Mouse (Mus musculus) left cerebral cortex, adult 8-10 months (tissue): ENCODE results near the gene Gm49395. TPM values are rescaled to one million over a fixed set of nuclear protein-coding genes. Genes with fewer than 3 reads are reported as not detected.

ENCODE experiments used
- DNase-seq, 2 experiments: peaks; one replicate each; pipeline ENCODE4 v3.0.0; 2022; ENCODE audit warnings: low spot score in 2 of 2
- total RNA-seq, 4 experiments: library from RNA; stranded (reverse); gene quantifications; 2 replicates each; pipeline ENCODE4 v1.2.4; 2022

Gm49395 gene
- 1 to 10 TPM; 2.0 to 4.1 (median 3.9) TPM for total RNA-seq

DNA sequence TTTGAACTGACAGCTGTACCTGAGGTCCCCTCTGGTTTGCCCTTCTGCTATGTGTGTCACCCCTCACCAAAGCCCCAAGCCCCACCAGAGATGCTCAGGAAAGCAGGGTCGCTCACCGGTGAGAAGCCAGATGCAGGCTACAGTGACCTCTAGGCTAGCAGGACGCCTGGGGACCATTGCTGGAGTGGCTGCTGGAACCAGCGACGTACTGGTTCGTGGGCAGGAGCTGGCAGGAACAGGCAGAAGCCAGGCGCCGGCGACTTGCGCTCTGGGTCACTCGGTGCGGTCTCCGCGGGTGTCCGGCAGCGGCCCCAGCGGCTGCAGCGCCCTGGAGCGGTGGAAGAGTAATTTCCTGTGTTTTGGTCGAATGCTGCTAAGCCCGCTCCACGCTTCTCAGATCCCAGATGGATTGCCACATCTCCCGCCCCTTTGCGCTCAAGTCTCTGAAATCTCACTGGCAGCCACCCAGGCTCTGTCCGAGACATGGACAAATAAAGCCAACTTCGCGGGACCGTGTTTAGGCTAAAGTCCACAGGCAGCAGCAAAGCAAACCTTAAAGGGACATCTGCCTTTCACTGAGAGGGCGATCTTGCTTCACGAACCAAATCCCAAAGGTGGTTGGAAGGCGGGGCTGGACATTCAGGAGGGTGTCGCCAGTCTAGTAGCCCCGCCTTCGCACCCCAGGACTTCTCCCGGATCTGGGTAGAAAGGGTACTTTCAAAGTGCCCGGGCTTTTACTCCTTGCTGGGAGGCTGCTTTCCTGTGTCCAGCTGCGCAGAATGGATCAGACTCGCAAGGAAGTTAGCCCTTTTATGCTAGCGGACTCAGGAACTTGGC, at the start of gene Gm49395, which contains the start of gene Itga1:
Gene Gm49395, minus strand, starts transcription at position 567 of the 837 bp plus-strand sequence.
Gene Itga1, minus strand, starts transcription at position 610 of the 837 bp plus-strand sequence.
- peak; percentile 11 to 13 for DNase-seq

DNA sequence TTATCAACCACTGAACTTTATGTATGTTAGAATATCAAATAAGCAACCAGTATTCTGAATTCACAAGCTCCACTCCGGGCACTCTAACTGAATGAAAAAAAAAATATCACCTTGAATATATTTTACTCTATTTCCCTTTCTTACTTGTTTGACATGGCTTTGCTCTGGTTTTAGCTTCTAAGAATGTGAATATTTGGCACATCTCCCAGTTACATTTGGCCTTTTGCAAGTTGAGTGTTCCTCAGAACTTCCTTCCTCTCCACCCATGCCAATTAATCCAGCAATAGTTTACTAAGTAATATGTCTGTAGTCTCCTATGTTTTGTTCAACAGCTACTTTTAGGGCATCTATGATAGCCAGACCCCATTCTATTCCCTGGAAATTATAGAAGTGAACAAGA, 48.9 kb upstream of the Gm49395 start:
- no peak for DNase-seq

DNA sequence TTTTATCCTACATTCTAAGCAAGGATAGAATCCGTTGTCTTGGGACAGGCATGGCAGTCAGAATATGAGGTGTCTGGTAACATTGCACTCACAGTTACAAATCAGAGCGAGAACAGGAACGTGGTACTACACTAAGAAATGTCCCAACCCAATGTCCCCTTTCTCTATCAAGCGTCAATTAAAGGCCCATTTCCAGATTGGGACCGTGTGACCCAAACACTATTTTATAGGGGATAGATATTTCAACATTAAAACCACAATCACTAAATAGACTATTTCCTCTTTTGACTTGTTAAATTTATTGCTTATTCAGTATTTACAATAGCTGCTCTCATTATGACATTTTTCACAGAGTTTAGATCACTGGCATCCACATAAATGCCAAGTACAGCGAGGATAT, 48.1 kb upstream of the Gm49395 start:
- no peak for DNase-seq

DNA sequence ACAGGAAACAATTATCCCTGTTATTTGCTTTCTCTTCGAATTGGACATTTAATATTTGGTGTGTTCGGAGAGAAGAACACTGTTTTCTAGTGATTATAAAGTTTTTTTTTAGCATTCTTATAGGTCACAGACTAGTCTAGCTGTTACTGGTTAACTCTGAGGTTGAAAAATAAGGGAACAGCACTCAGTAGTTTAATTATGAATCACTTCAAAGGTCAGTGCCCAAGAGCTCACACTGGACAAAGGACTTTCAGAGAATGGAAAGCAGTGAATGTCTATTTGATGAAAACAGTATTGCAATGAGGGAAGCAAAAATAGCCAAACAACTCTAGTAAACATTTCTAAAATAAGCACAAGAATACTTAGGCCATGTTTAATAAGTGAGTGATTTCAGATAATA, 41.9 kb upstream of the Gm49395 start:
- DNase-seq, result no peak

GRCm38 (mm10) chr13:115142066-115142465, 40.3 kb upstream of the Gm49395 start:
- no peak for DNase-seq

DNA sequence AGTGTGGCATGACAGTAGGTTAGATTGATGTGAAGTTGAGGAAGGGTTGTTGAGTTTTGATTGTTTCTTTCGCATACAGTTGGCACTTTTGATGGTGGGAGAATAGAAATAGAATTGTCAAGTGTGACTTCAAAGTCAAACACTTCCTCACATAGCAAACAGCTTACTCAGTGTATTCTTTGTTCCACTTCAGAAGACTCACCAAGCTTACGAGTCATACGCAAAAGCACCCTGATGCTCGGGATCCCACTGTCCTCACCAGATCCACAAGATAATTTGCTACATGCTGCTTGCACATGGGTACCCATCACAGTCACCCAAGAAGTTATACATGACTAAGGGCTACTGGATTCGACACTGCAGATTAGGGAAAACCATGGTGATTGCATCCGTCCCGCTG, 36.8 kb upstream of the Gm49395 start:
- no peak for DNase-seq

DNA sequence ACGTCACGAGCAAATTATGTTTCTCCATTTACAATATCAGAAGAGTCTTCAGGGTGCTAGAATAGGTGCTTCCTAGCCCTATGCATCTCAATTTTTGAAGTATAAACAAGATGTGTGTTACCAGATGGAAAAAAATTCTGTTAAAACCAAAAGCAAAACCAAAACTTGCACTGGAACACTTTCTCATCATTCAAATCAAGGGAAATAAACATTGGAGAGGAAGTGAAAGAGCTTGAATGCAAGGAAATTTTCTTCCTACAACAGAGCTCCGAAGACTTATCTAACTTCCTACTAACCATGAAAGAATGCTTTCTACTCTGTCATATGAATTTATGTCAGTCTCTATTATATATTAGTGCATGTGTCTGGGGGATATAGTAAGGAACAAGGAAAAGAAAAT, 35.0 kb upstream of the Gm49395 start:
- no peak for DNase-seq

DNA sequence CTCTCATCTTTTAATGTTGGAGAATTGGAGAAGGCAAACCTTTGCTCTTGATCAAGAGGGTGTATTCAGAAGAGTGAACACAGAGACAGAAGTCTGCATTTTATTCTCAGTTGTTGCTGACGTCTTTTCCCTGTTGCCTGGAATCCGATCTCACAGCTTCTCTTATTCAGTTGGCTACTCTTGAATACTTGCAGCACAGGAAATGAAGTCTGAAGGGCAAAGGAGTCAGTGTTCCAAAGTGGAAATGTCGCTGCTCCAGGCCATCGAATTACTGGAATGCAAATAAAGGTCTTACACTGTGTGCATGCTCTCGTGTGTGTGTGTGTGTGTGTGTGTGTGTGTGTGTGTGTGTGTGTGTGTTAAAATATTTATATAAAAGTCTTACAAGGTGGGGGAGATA, 30.7 kb upstream of the Gm49395 start:
- DNase-seq, result no peak

DNA sequence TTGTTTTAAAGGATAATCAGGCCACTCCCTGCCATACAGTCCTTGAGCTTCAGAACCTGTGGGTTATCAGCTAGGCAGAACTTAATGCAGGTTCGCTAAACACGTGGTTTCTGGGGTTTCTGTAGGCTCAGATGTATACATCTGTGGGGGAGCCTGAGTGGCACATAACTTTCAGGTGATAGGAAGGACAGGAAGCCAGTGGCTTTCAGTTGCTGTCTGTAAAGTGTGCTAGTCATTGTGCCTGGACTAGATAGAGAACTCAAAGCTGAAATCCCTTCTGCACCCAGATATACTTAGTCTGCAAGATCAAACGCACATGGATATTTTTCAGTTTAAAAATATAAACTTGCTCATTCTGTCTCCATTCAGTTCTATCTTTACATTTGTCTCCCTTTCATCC, 29.7 kb upstream of the Gm49395 start:
- DNase-seq, result no peak

DNA sequence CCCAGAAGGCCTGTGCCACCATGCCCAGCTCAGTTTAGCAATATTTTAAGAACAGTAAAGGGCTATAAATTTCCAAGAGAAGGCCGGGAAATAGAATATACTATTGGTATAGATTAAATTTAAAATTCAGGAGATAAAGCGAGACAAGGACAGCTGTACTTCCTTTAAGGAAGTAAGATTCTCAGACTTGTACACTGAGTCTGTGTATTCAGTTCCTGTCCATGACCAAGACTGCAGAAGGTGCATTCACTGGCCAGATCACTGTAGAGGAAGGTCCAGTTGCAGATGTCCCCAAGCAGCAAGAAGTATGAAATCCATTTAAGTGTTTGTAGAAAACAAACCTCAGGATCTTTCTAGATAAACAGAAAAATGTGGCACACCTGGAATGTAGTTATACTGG, 28.3 kb upstream of the Gm49395 start:
- no peak for DNase-seq

- no peak for DNase-seq
Observed at GRCm38 (mm10) chr13:115127826-115128225, 26.1 kb upstream of the Gm49395 start.

GRCm38 (mm10) chr13:115126534-115126933, 24.8 kb upstream of the Gm49395 start:
- no peak for DNase-seq

- no peak for DNase-seq
Observed at GRCm38 (mm10) chr13:115125130-115125529, 23.4 kb upstream of the Gm49395 start.

DNA sequence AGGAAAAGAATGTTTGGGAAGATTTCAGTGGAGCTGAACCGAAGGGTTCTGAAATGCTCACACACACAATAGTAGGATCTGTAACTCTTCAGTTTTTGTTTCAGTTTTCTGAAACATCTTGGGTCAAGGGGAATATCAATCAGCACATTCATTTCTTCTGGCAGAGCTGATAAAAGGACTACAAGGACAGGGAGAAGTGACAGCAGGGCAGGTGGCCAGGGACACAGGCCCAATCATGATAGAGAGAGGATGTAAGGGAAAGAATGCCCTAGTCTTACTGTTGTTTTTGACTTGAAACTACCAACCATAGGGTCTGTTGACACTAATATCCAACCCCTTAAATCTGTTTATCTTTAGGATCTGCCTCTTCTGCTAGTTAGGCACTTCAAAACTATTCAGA, 22.8 kb upstream of the Gm49395 start:
- no peak for DNase-seq

- DNase-seq, result no peak
Observed at GRCm38 (mm10) chr13:115118756-115119155, 17.0 kb upstream of the Gm49395 start.

- DNase-seq, result no peak
Observed at GRCm38 (mm10) chr13:115118195-115118594, 16.5 kb upstream of the Gm49395 start.

DNA sequence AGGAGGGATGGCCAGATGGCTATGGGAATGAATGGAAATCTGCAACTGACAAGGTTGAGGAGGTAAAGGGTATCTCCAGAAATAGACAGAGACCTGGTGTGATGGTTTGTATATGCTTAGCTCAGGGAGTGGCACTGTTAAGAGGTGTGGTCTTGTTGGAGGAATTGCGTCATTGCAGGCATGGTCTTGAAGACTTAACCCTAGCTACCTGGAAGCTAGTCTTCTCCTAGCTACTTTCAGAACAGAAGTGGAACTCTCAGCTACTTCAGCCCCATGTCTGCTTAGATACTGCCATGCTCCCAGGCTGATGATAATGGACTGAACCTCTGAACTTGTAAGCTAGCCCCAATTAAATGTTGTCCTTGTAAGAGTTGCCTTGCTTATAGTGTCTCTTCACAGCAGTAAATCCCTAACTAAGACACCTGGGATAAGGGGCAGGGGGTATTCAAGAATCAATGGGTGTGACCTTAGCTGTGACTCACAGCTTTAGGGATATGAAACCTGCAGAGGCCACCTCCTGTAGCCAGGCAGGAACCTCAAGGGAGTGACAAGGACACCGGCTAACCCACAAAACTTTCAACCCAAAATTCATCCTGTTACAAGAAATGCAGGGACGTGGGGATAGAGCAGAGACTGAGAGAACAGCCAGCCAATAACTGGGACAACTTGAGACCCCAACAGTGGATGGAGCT, 15.4 kb upstream of the Gm49395 start:
- DNase-seq, result no peak

DNA sequence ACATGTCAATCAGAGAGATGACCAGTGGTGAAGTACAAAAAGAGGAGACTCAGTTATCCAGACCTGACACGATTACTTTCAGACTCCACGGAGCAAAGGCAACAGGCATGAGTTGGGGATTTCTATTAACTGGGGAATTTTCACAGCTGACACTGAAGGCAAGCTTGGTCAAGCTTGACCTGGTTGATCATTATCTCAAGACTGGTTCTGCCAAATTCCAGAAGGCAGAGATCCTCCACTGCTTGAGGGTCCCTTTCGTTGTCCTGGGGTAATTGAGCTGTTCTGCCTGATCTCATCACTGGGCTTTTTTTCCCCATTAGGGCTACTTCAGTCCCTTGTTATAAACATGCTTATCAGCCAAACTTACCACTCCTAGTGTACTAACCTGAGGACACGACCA, 7.9 kb upstream of the Gm49395 start:
- no peak for DNase-seq

GRCm38 (mm10) chr13:115107436-115107835, 5.7 kb upstream of the Gm49395 start:
- DNase-seq, result no peak

GRCm38 (mm10) chr13:115106183-115106582, 4.5 kb upstream of the Gm49395 start:
- DNase-seq, result no peak

DNA sequence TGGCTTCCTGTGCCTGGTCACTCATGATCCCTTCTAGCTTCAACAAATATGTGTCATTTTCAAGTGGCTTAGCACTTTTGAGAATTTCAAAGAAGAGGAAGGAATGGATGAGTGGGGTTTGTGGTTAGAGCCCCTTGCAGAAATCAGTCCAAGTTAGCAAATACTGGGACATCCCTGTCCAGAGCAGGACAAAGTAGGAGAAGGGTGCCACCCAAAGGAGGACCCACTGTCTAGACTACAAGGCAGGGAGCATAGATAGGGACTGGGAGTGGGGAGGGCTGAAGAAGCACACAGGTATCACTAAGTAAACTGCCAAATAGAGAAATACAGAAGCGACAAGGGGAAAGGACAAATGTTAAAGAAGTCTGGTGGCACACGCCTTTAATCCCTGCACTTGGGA, 1.0 kb upstream of the Gm49395 start:
- no peak for DNase-seq

DNA sequence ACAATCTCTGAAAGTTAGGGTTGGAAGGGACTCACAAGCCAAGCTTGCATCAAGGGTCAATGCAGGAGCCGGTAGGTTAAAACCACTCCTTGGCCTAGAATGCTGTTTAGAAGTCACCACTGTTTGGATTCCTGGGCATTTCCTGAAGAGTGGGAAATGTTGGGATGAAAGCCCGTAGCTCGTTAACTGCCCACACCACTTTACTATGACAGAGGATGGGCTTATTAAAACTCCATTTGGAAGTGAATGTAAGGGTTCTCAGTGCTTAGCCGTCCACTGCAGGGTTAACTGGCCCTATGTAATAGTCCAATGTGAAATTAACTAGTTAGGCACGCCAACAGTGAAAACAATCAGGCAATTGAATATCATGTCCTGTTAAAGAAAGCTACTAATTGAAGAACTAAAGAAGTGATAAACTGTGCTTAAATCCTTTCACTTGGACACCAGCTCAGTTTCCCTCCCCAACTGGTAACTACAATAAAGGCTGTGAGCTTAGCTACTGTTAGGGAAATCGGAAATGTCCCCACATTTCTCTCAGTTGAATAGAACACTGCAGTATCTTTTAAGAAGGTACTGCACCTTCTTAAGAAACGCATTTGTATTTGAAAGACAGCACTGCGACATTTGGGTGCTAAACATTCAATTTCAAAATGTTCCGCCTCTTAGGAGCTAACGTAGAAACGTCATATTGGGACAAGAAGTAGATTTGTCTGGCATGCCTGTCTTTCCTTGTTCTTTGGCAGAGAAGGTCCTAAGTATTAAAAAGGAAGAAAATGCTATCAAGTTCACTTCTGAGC, 1.1 kb downstream of the Gm49395 start:
- no peak for DNase-seq
